Mouse (Mus musculus) olfactory bulb, adult 2 months (tissue): ENCODE measurements at regions not wholly inside any gene's neighbourhood (a gene's known extent, or its start where the extent isn't known, plus 50 kb on each side); places are given as distances from the start of the nearest gene placed in this dataset.

Source experiments
- CTCF ChIP-seq: fragments of 200-500 bp; IDR thresholded peaks from 2 replicates; pipeline ENCODE4 v1.5.1; 2012; ENCODE audit warnings: low read depth, mild to moderate bottlenecking, low read length, moderate library complexity; ENCODE audit not compliant: insufficient read depth
- POLR2A ChIP-seq: fragments of 200-500 bp; IDR thresholded peaks from 2 replicates; pipeline ENCODE4 v1.6.1; 2012; ENCODE audit warnings: mild to moderate bottlenecking, low read depth, low read length, moderate library complexity; ENCODE audit not compliant: insufficient read depth

DNA sequence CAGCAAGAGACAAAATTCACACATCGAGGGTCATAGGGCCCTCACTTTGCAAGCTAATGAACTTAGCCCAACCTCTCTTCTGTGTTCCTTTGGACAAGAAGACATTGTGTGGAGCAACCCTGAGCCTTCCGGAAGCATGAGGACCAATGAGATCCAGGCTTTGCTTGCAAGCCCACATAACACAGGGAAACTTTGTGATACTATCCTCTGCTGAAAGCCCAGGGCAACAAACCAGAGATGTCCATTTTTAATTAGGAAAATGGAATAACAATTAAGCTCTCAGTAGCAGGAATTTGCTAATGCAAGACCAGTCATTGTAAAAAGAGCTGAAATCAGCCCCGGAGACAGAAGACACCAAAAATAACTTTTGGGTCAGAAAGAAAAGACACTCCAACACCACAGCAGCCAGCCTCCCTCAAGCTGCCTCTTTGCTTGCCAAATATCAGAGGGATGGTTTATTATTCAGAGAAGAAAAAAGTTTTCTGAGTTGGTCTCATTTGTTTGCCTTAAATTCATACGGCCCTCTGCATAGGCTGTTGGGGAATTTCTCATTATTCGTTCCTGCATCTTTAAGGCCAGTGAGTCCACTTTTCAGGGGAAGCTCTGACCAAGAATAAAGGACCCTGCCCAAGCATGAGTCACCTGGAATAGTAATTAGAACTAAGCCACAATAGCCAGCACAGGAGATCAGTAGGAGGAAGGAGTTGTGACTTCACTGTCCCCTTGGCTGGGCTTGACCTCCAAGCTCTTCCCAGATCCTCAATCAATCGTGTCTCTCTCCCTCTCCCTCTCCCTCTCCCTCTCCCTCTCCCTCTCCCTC, 106.1 kb upstream of the Nck2 start:
- no peak for TF ChIP-seq POLR2A
- TF ChIP-seq CTCF, result no peak
